Mouse (Mus musculus) fibroblast of lung, adult 2 months (primary cell): ENCODE results near the gene Nmur1.

Experiments
- DNase-seq: peaks from one replicate; pipeline ENCODE4 v3.0.0-alpha.2; 2011; ENCODE audit warnings: low read depth

The Nmur1 gene

GRCm38 (mm10) chr1:86409476-86409875 lies 16.6 kb downstream of the Nmur1 start:
- DNase-seq: no peak

DNA sequence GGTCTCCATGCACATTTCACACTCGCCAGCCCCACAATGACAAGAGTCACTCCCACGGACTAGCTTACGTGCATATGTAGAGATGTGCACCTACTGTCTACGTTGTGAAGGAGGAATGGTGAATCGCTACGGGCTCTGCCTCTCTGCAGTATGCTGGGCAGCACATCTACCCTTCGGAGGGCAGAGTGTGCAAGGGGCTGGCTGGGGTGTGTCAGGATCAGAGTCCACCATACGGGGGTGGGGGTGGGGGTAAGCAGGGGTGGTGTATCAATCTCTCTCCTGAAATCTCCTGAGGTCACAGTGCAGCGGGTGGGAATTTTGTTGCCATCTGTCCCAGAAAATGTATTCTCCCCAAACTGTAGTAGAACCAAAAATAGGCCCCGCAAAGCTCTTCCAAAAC lies 17.5 kb downstream of the Nmur1 start:
- DNase-seq: no peak

DNA sequence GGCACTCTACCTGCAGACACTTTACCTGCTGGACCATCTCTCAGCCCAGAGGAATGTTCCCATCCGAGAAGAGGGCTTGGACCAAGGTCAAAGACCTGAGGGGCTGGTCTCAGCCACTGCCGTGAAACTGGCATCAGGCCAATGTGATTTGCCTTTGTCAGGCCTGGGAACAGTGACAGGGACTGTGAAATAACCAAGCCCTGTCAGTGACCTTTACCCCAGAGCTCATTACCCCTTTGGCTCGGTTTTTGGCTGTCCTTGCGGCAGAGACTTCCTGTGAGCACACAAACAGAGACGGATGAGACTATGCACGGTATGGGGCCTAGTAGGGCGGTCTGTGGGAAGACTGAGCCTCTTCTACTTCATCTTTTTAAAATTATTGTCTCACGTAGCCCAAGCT lies 19.1 kb downstream of the Nmur1 start:
- DNase-seq: no peak

GRCm38 (mm10) chr1:86406313-86406712 lies 19.7 kb downstream of the Nmur1 start:
- DNase-seq: no peak

GRCm38 (mm10) chr1:86404834-86405233 lies 21.2 kb downstream of the Nmur1 start:
- DNase-seq: no peak

DNA sequence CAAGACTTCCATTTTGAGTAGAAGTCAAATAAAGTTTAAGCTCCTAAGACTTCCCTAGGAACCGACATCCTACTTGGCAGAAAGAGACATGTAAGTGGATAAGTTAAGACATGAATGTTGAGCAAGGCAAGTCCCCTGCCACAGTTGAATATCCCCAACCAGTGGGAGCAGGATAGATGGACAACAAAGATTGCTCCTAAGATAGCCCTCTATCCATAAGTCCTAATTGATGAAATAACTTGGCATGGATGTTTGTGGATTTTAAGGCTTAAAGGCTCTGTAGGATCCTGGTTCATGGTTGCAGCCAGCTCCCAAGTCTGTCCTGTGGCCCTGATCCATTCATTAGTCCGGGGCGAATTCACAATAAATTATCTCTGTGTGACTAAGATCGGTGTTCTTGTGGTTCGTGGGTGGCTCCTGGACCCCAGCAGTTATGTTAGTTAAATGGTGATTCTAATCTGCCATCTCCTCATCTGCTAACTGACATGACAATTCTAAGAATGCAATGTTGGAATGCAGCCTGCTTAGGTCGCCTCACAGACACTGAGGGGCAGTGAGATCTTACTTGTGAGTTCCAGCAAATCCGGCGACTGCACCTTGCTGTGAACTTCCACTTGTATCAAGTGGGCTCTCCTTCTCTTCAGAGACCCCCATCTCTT lies 25.8 kb downstream of the Nmur1 start:
- DNase-seq: no peak

DNA sequence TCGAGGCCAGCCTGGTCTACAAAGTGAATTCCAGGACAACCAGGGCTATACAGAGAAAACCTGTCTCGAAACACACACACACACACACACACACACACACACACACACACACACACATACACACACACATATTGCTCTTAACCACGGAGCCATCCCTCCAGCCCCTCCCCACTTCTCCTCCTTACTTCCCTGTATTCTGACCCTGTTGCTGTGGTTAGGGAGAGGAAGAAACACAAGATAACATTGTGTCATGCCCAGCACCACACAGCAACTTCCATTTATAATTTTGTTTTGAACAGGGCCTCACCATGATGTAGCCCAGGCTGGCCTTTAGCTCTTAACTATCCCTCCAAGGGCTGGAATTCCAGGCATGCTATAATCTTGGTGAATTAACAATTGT lies 26.7 kb downstream of the Nmur1 start:
- no peak for DNase-seq

DNA sequence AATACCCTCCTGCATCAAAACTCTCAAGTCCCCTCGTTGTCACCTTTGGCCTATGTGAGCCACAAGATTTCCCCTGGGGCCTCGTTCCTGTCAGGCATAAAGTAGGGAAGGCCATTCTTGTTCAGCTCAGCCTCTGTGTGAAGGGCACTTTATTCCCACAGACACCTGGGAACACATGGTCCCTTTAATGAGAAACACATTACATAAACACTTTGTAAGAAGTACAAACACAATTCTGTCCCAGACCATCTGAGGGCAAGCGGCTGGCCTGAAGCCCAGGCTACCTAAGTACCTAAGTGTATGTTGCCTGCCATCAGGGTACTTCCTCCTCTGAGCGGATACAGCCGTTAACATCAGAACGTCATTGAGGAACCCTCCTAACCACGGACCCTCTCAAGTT lies 27.8 kb downstream of the Nmur1 start:
- no peak for DNase-seq

- no peak for DNase-seq
These were observed 28.4 kb downstream of the Nmur1 start for GRCm38 (mm10) chr1:86397621-86398020.

- no peak for DNase-seq
These were observed 30.1 kb downstream of the Nmur1 start for GRCm38 (mm10) chr1:86395897-86396296.

DNA sequence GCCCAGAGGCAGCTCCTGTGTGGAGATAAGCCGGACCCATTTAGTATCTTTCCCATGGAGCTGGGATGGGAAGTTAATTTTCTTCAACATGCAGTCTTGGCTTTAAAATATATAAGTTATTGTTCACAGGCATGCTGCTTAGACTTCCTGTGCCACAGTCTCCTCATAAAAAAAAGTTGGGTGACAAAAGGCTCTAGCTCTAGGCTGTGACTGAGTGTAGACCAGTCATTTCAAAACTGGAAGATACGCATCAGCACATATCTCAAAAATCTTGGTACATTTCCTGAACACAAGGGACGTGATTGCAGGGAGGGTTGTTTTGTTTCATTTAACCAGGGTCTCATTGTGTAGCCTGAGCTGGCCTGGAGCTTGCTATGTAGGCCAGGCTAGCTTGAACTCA lies 31.8 kb downstream of the Nmur1 start:
- no peak for DNase-seq

GRCm38 (mm10) chr1:86393219-86393618 lies 32.8 kb downstream of the Nmur1 start:
- DNase-seq: no peak

GRCm38 (mm10) chr1:86391425-86391824 lies 34.6 kb downstream of the Nmur1 start:
- no peak for DNase-seq

GRCm38 (mm10) chr1:86389230-86389629 lies 36.8 kb downstream of the Nmur1 start:
- no peak for DNase-seq

DNA sequence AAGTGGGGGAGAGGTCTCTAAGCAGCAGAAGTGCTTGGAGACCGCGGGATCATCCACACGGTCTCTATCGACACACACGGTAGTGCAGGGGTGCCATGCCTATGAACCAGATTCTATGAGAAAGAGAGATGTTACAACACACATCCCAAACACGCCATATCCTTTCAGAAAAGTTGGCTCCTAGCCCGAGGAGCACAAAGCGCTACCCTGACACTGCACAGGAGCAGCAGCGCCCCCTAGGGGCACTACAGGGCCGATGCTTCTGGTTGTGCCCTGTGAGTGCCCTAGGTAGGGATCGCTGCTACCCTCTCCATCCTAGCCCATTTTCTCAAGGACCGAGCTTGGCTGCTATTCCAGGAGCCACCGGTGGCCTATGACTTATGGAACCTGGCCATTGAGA lies 45.0 kb downstream of the Nmur1 start:
- no peak for DNase-seq

GRCm38 (mm10) chr1:86379161-86379569 lies 46.9 kb downstream of the Nmur1 start:
- no peak for DNase-seq

GRCm38 (mm10) chr1:86378662-86379061 lies 47.4 kb downstream of the Nmur1 start:
- no peak for DNase-seq

DNA sequence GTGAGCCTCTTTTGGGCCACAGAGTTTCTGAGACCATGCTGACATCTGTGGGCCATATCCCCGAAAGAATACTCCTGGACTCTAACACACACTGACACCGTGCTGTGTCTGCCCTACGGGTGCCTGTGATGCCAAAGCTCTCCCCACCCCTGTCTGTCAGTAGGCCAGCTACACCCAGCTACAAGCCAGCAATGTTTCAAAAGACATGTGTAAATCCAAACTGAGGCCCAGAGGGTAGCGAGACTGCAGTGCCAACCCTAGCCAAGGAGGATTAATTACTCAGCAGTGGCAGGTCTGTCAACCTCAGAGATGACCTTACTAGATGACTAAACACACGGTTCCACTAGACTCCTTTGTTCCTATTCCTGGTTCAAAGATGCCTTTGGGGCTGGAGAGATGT lies 49.7 kb downstream of the Nmur1 start:
- DNase-seq: no peak

DNA sequence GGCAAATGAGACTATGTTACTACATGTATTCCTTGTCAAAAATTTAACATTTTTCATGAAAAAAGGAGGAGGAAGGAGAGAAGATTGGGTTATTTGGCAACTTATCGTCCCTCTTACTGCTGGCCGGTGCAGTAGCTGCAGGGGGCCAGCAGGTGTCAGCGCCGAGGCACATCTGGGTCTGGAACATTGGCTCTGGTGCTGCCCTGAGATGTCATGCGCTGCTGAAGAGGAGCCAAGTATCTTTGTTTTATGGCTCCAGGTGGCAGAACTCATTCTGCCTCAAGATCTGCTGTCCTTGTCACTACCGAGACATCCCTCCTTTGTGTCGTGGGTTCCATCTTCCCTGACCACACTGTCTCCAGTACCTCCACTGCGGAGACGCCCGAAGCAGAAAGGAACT lies 54.0 kb downstream of the Nmur1 start:
- DNase-seq: no peak

DNA sequence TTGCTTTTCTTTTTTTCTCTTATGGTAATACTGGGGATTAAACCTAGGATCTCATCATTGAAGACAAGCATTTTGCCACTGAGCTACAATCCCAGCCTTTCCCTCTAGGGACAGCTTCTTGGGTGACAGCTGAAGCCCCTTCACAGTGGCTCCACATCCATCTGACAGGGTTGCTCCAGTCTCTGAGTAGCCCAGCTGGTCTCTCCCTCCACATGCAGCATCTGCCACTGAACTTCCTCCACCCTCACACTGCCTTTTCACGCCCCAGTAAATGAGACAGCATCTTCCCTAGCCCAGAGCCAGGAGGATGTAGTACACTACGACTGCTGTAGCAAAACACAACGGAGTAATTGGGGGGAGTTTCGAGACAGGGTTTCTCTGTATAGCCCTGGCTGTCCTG lies 57.9 kb downstream of the Nmur1 start:
- DNase-seq: no peak

- DNase-seq: no peak
These were observed 62.4 kb downstream of the Nmur1 start for GRCm38 (mm10) chr1:86363671-86364070.

DNA sequence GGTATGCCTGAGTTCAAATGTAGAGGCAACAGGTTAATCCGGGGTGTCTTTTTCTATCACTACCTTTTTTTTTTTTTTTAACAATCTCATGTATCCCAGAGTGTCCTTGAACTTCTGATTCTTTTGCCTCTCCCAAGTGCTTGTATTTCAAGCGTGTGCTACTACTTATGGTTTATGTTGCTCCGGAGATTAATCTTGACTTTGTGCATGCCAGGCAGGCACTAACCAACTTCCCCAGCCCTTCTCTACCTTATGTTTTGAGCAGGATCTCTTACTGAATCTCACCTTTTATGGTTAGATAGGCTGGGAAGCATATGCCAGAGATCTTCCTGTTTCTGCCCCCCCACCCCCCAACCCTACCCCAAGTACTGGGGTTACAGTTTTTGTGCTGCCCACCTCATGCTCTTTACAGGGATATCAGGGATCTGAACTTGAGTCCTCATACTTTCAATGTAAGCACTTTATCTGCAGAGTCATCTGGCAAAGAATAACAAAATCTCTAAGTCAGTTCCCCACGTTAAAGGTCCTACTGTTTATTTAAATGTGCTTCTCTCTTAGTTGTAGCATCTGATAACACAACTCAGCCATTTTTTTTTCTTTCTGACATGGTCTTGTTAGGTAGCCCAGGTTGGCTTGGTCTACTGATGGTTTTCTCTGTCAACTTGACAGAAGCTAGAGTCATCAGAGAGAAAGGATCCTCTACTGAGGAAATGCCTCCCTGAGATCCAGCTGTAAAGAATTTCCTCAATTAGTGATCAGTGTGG lies 64.0 kb downstream of the Nmur1 start:
- no peak for DNase-seq

DNA sequence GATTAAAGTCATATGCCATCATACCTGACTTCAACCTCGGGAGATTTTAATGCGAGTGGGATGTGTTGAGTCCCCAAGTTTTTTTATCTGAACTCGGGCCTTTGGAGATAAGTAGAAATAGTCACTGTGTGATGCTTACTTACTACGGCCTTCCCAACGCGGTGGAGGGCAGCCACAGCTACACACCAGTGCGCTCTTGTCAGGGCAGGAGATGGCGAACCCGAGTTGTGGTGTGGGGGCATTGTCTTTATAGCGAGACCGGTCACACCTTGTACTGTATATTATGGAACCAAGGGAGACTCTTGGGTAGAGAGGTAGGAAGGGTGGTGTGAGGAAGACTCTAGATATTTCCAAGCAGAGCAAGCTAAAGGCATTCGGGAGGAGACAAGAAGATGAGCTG lies 65.6 kb downstream of the Nmur1 start:
- no peak for DNase-seq

DNA sequence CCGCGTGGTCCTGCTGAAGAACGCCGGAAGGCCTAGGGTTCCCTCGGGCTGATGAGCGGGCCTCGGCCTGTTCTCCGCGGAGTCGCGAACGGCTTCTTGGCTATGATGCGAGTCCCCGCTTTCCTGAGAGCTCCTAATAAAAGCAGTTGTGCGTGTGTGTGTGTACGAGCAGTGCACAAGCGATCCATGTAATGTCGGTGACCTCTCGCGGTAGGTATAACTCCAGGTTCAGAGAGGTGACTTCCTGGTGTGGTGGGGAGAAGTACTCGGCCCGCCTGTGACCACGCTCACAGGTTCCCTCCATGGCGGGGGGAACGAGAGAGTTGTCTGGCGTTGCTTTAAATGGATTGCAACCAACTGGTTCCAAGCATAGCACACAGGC lies 66.2 kb downstream of the Nmur1 start:
- no peak for DNase-seq
